Mouse (Mus musculus): Measurements from ENCODE around the gene Nav1.

DNA sequence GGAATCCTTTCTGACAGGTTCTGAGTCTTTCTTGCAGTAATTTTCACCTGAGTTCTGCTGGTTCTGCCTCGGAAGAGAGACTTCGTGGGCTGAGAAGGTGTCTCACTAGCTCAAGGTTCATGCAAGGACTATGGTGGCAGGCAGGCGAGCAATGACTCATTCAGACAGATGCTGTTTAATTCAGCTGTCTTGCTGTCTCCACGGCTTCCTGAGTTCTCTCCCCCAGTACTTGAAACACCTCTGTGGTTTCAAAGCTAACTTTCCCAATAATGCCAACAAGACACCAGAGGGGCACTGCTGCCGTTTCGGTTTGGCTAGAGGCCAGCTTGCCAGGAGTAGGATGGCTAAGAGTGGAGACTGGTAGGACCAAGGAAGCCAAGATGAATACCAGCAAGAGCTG lies 19.1 kb upstream of the Nav1 start:
- no peak for TF ChIP-seq CTCF (IDR thresholded peaks at IDR 0.05; ENCODE audit: low read depth, low read length)
- no peak for TF ChIP-seq POLR2A (IDR thresholded peaks at IDR 0.05; ENCODE audit: extremely low read depth, insufficient read depth, low read length)

All from liver, adult 2 months (tissue).